In genomic region chr5:67865670-67866069, GRCm38 (mm10) we compare ENCODE assay signal across 30 mouse cellular contexts. TPM values are rescaled to one million over a fixed set of nuclear protein-coding genes. Genes with fewer than 3 reads are reported as not detected.
DNase-seq lines count a peak whose midpoint lies in the region; ATAC-seq and TF ChIP-seq lines count a peak whose summit lies in the region.
"Had no signal": no experiment of that assay in that cellular context is flagged by ENCODE, and none has a peak within 500 bp of the region (broad histone marks: within the 10 kb centered on the region; RNA-seq: fewer than 3 reads in every experiment).

No protein-coding gene starts in this region.

- no peak for TF ChIP-seq CTCF in G1E (IDR thresholded peaks at IDR 0.05; ENCODE audit: low read depth, low read length)

- no peak overlapping the region for H3K27ac ChIP-seq in liver, embryonic 13.5 days
- H3K27ac ChIP-seq in hindbrain, embryonic 12.5 days, result no peak overlapping the region
- H3K27ac ChIP-seq: embryonic facial prominence, embryonic 10.5 days; embryonic facial prominence, embryonic 15.5 days; heart, adult 2 months; hindbrain, embryonic 14.5 days; left cerebral cortex, adult 2 months; limb, embryonic 13.5 days; macrophage; midbrain, embryonic 10.5 days; neural tube, embryonic 13.5 days; stomach, postnatal 0 days had no signal

- H3K4me1 ChIP-seq in G1E (ENCODE audit: insufficient read depth, low read depth, low read length), result peaks cover 35% of the 10 kb centered on the region
- peaks cover 28% of the 10 kb centered on the region for H3K4me1 ChIP-seq in liver, embryonic 13.5 days (replicated peaks)
- H3K4me1 ChIP-seq in hindbrain, embryonic 12.5 days, result no peaks in the 10 kb centered on the region
- H3K4me1 ChIP-seq: limb, embryonic 13.5 days; neural tube, embryonic 13.5 days had no signal

- ATAC-seq in G1E (ENCODE audit: extremely low read depth, insufficient number of reproducible peaks, low FRiP score, poor library complexity, severe bottlenecking), result peak; percentile 84
- ATAC-seq in erythroblast, adult 5-6 weeks (replicated peaks; ENCODE audit: low FRiP score, poor library complexity, severe bottlenecking), result peak; percentile 71
- ATAC-seq in liver, embryonic 13.5 days (ENCODE audit: low read depth), result peak; percentile 80
- peak; percentile 69 for ATAC-seq in megakaryocyte progenitor cell, adult 5-6 weeks (replicated peaks; ENCODE audit: poor library complexity)
- no peak for ATAC-seq in hindbrain, embryonic 12.5 days (ENCODE audit: low FRiP score)
- ATAC-seq: forebrain, embryonic 14.5 days; intestine, postnatal 0 days had no signal

- no peak overlapping the region for H3K9ac ChIP-seq in liver, embryonic 13.5 days
- no peak overlapping the region for H3K9ac ChIP-seq in hindbrain, embryonic 12.5 days
- H3K9ac ChIP-seq: embryonic facial prominence, embryonic 15.5 days; hindbrain, embryonic 14.5 days; limb, embryonic 13.5 days; neural tube, embryonic 13.5 days had no signal

- peak overlapping the region; percentile 13; the same call in 1 of the 2 replicates for H3K4me3 ChIP-seq in G1E (ENCODE audit: low read depth, low read length)
- H3K4me3 ChIP-seq in liver, embryonic 13.5 days (replicated peaks), result no peak overlapping the region
- no peak overlapping the region for H3K4me3 ChIP-seq in hindbrain, embryonic 12.5 days
- H3K4me3 ChIP-seq: embryonic facial prominence, embryonic 10.5 days; embryonic facial prominence, embryonic 15.5 days; heart, adult 2 months; left cerebral cortex, adult 2 months; limb, embryonic 13.5 days; midbrain, embryonic 10.5 days; neural tube, embryonic 13.5 days had no signal

- H3K36me3 ChIP-seq in G1E (replicated peaks), result no peaks in the 10 kb centered on the region
- H3K36me3 ChIP-seq in liver, embryonic 13.5 days, result no peaks in the 10 kb centered on the region
- H3K36me3 ChIP-seq in hindbrain, embryonic 12.5 days, result no peaks in the 10 kb centered on the region
- H3K36me3 ChIP-seq: embryonic facial prominence, embryonic 10.5 days; embryonic facial prominence, embryonic 15.5 days; limb, embryonic 13.5 days; midbrain, embryonic 10.5 days; neural tube, embryonic 13.5 days had no signal

- DNase-seq in G1E (ENCODE audit: low spot score), result no peak
- no peak for DNase-seq in liver, embryonic 13.5 days
- DNase-seq in adrenal gland, postnatal 25 days, result no peak
- no peak for DNase-seq in left cerebral cortex, postnatal 36 days (ENCODE audit: low spot score in 2 of 2)
- DNase-seq: adrenal gland, postnatal 36 days; cerebellum, adult 18-20 months; cerebellum, postnatal 14 days; gastrocnemius, postnatal 36 days; heart, adult 2 months; heart, postnatal 36 days; kidney, postnatal 14 days; lung, adult 2 months; lung, postnatal 10 days; right cerebral cortex, postnatal 4 days; thymus, adult 18-20 months; thymus, postnatal 25 days had no signal

- H3K4me2 ChIP-seq in liver, embryonic 13.5 days, result peak overlapping the region; percentile 30
- H3K4me2 ChIP-seq in hindbrain, embryonic 12.5 days (replicated peaks), result no peak overlapping the region
- H3K4me2 ChIP-seq: embryonic facial prominence, embryonic 15.5 days; hindbrain, embryonic 14.5 days; limb, embryonic 13.5 days; neural tube, embryonic 13.5 days had no signal

- H3K9me3 ChIP-seq in G1E (replicated peaks), result no peaks in the 10 kb centered on the region
- no peaks in the 10 kb centered on the region for H3K9me3 ChIP-seq in liver, embryonic 13.5 days (replicated peaks)
- H3K9me3 ChIP-seq in hindbrain, embryonic 12.5 days (replicated peaks), result no peaks in the 10 kb centered on the region
- H3K9me3 ChIP-seq: embryonic facial prominence, embryonic 10.5 days; embryonic facial prominence, embryonic 15.5 days; limb, embryonic 13.5 days; midbrain, embryonic 10.5 days; neural tube, embryonic 13.5 days had no signal

- WGBS in liver, embryonic 13.5 days (ENCODE audit: insufficient replicate concordance), result 17% methylated on average over 5 of the region's 5 CpGs
- whole genome bisulfite sequencing in hindbrain, embryonic 12.5 days, result 75% methylated on average over 5 of the region's 5 CpGs

- H3K27me3 ChIP-seq in G1E (ENCODE audit: insufficient read depth, low read length), result no peaks in the 10 kb centered on the region
- no peaks in the 10 kb centered on the region for H3K27me3 ChIP-seq in liver, embryonic 13.5 days
- no peaks in the 10 kb centered on the region for H3K27me3 ChIP-seq in hindbrain, embryonic 12.5 days
- H3K27me3 ChIP-seq: embryonic facial prominence, embryonic 15.5 days; limb, embryonic 13.5 days; neural tube, embryonic 13.5 days had no signal

- intact Hi-C loops in left cerebral cortex, postnatal 36 days (cut with DNase I), result no loop called here

RNA-seq across cellular contexts. Expression of gene Atp8a1, which starts 18.4 kb away (rescaled TPM):
- 156 and 177 TPM in 2 replicates for total RNA-seq in G1E (2014; fragmentation: Nextera tagmentation)
- total RNA-seq in G1E (2017), result 75.0 and 81.3 TPM in 2 replicates
- 13.5 and 14.8 TPM in 2 replicates for polyA plus RNA-seq in G1E (2012)
- 230 and 244 TPM in 2 replicates for total RNA-seq in erythroblast, adult 5-6 weeks (2015; ENCODE audit: low replicate concordance)
- 267 and 308 TPM in 2 replicates for total RNA-seq in erythroblast, adult 5-6 weeks (2017; ENCODE audit: low replicate concordance)
- 45.2 and 47.2 TPM in 2 replicates for polyA plus RNA-seq in liver, embryonic 13.5 days (2015; fragmentation: Nextera tagmentation; extraction: Ambion mirVana)
- 47.8 and 66.9 TPM in 2 replicates for total RNA-seq in megakaryocyte progenitor cell, adult 5-6 weeks (2015)
- 32.0 and 37.8 TPM in 2 replicates for total RNA-seq in megakaryocyte progenitor cell, adult 5-6 weeks (2017)
- total RNA-seq in adrenal gland, postnatal 25 days (2021), result 11.8 and 16.8 TPM in 2 replicates
- total RNA-seq in left cerebral cortex, postnatal 36 days (2021), result 100 to 1,000 TPM; 158 to 197 TPM
- polyA plus RNA-seq in hindbrain, embryonic 12.5 days (2016; fragmentation: Nextera tagmentation; extraction: Ambion mirVana), result 34.0 and 37.3 TPM in 2 replicates
